Mouse (Mus musculus): ENCODE results near the gene Fuk.

GRCm38 (mm10) chr8:110901839-110902578 lies at the start of gene Fuk:
- TF ChIP-seq GATA1 (IDR thresholded peaks at IDR 0.05; ENCODE audit: low read length) (no peak), TAL1 (IDR thresholded peaks at IDR 0.05; ENCODE audit: low read length) (no peak)

All from erythroblast, embryonic 14.5 days (primary cell).